Mouse (Mus musculus) CD4-positive naive resting alpha-beta T cell, adult 57 days (primary cell): ENCODE data around the gene Gm49027. TPM values are rescaled to one million over a fixed set of nuclear protein-coding genes. Genes with fewer than 3 reads are reported as not detected.

Experiments used
- total RNA-seq: library from RNA; stranded (reverse); gene quantifications from one replicate; pipeline ENCODE4 v1.2.4, GENCODE M21; 2023

The Gm49027 gene
- total RNA-seq, result 4.8 TPM

GRCm38 (mm10) chr5:123525281-123525680, at the start of gene Gm49027:
Gene Gm49027 (minus strand): TSS chr5:123525488.

GRCm38 (mm10) chr5:123572357-123573186, 47.3 kb upstream of the Gm49027 start, which contains the start of gene Vps33a:
Gene Vps33a (minus strand): TSS chr5:123573038.

GRCm38 (mm10) chr5:123523692-123524392, 1.4 kb downstream of the Gm49027 start, which contains the start of gene Diablo:
Gene Diablo (minus strand): TSS chr5:123524176.

GRCm38 (mm10) chr5:123510160-123510559, 15.1 kb downstream of the Gm49027 start, which contains the start of gene B3gnt4:
Gene B3gnt4 (plus strand): TSS chr5:123510460.

GRCm38 (mm10) chr5:123489112-123489785, 36.0 kb downstream of the Gm49027 start, which contains the start of the genes Lrrc43 and Il31:
Gene Lrrc43 (plus strand): TSS chr5:123489305.
Gene Il31 (minus strand): TSS chr5:123489489.

Other genes starting within 250 kb of the Gm49027 start
- gene Bcl7a, start 181.7 kb downstream of the Gm49027 start, total RNA-seq, result 15.4 TPM
- 87.5 TPM for gene Mlxip, start 130.7 kb downstream of the Gm49027 start, total RNA-seq
- not detected for gene Lrrc43, start 36.2 kb downstream of the Gm49027 start, total RNA-seq
- gene Il31, start 36.0 kb downstream of the Gm49027 start, total RNA-seq, result not detected
- not detected for gene B3gnt4, start 15.0 kb downstream of the Gm49027 start, total RNA-seq
- gene Diablo, start 1.3 kb downstream of the Gm49027 start, total RNA-seq, result 55.7 TPM
- 49.0 TPM for gene Vps33a, start 47.5 kb upstream of the Gm49027 start, total RNA-seq
- 99.2 TPM for gene Clip1, start 159.1 kb upstream of the Gm49027 start, total RNA-seq
- 78.7 TPM for gene Zcchc8, start 195.6 kb upstream of the Gm49027 start, total RNA-seq
- gene Rsrc2, start 223.9 kb upstream of the Gm49027 start, total RNA-seq, result 247 TPM
- 1.1 TPM for gene Kntc1, start 224.2 kb upstream of the Gm49027 start, total RNA-seq